Mouse (Mus musculus): ENCODE data around the gene Atp2a2. TPM values are rescaled to one million over a fixed set of nuclear protein-coding genes. Genes with fewer than 3 reads are reported as not detected.

The Atp2a2 gene
- polyA plus RNA-seq, 1 experiment from 2014 or later: 41.9 TPM

- Histone ChIP-seq H3K36me3 (no peaks in the 10 kb centered on the region), H3K4me3 (no peak overlapping the region), H3K27me3 (ENCODE audit: insufficient read depth, poor library complexity, severe bottlenecking) (no peaks in the 10 kb centered on the region; the same call in 1 of the 2 replicates), H3K9me3 (no peaks in the 10 kb centered on the region), H3K27ac (no peak overlapping the region), H3K4me1 (replicated peaks) (peaks cover 49% of the 10 kb centered on the region)
- DNase-seq (ENCODE audit: low spot score): no peak
- 86% methylated on average over 5 of the region's 5 CpGs for WGBS
Measured at GRCm38 (mm10) chr5:122516901-122517300, 14.9 kb upstream of the Atp2a2 start.

DNA sequence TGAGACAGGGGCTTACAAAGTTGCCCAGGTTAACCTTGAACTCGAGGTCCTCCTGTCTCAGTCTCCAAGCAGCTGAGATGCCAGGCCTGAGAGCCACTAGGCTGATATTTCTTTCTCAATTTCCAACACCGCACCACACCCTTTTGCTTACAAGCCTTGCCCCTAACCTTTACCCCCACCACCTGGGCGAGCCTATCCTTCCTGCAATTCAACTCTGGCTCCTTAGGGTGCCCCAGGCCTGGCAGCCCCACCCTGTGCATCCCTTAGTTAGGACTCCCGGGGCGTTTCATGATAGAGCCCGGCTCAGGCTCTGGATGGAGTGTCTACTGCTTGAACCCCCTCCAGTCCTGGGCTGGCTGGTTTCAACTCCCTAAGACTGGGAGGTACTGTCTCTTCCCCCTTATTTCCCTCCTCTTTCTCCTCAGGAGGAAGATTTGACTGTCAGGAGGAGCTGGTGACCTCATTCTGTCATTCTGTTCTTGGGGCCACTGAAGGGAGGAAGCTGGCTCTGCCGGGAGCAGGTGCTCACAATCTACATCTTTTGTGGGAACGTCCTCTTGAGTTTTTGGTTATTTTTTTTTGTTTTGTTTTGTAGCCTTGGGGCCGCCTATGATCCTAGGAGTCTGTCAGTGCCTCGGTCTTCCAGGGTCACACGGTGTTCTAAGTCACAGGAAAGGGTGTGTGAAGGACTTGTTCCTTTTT lies 14.2 kb upstream of the Atp2a2 start:
- peaks cover 54% of the 10 kb centered on the region for H3K4me1 ChIP-seq (replicated peaks)
- no peaks in the 10 kb centered on the region for H3K36me3 ChIP-seq
- no peaks in the 10 kb centered on the region for H3K9me3 ChIP-seq
- no peaks in the 10 kb centered on the region; the same call in 1 of the 2 replicates for H3K27me3 ChIP-seq (ENCODE audit: insufficient read depth, poor library complexity, severe bottlenecking)
- no peak overlapping the region for H3K27ac ChIP-seq
- 82% methylated on average over 11 of the region's 11 CpGs for WGBS
- no peak for DNase-seq (ENCODE audit: low spot score)
- H3K4me3 ChIP-seq: no peak overlapping the region

DNA sequence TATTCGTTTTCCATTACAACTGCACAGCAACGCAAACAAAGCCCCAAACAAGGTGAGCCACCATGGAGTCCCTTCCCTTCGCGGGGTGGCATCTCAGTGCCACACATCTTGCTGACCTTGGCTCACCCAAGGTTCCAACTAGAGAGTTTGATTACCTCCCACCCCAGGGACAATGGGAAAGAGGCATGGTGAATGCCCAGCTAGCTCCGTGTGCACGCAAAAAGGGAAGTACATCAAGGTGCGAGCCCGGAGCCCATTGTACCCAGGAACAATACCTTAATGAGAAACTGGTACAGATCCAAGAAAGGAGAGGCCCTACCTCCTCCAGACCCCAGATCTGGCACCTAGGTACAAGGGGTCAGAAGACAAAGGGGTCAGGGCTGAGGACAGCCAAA lies 12.1 kb upstream of the Atp2a2 start:
- Histone ChIP-seq H3K36me3 (no peaks in the 10 kb centered on the region), H3K4me1 (replicated peaks) (peaks cover 45% of the 10 kb centered on the region), H3K27me3 (ENCODE audit: insufficient read depth, poor library complexity, severe bottlenecking) (no peaks in the 10 kb centered on the region; the same call in 1 of the 2 replicates), H3K4me3 (0 out of 2 replicates have a peak overlapping the region, but pooled peaks have one; percentile 12), H3K9me3 (no peaks in the 10 kb centered on the region), H3K27ac (peak overlapping the region; percentile 42; the same call in 1 of the 2 replicates)
- no peak for DNase-seq (ENCODE audit: low spot score)
- 22% methylated on average over 8 of the region's 8 CpGs for WGBS

GRCm38 (mm10) chr5:122513421-122514126 lies 11.5 kb upstream of the Atp2a2 start:
- DNase-seq (ENCODE audit: low spot score): no peak
- WGBS: 42% methylated on average over 23 of the region's 23 CpGs
- H3K36me3 ChIP-seq: no peaks in the 10 kb centered on the region
- H3K4me1 ChIP-seq (replicated peaks): peaks cover 42% of the 10 kb centered on the region
- H3K27me3 ChIP-seq (ENCODE audit: insufficient read depth, poor library complexity, severe bottlenecking): no peaks in the 10 kb centered on the region; the same call in 1 of the 2 replicates
- peak overlapping the region; percentile 42 for H3K27ac ChIP-seq
- H3K4me3 ChIP-seq: 0 out of 2 replicates have a peak overlapping the region, but pooled peaks have one; percentile 12
- no peaks in the 10 kb centered on the region for H3K9me3 ChIP-seq

- WGBS: 63% methylated on average over 6 of the region's 6 CpGs
- DNase-seq (ENCODE audit: low spot score): no peak
- H3K4me3 ChIP-seq: no peak overlapping the region
- H3K36me3 ChIP-seq: no peaks in the 10 kb centered on the region
- no peaks in the 10 kb centered on the region; the same call in 1 of the 2 replicates for H3K27me3 ChIP-seq (ENCODE audit: insufficient read depth, poor library complexity, severe bottlenecking)
- H3K27ac ChIP-seq: no peak overlapping the region
- H3K4me1 ChIP-seq (replicated peaks): peaks cover 31% of the 10 kb centered on the region
- no peaks in the 10 kb centered on the region for H3K9me3 ChIP-seq
Measured at GRCm38 (mm10) chr5:122512011-122512410, 10.0 kb upstream of the Atp2a2 start.

DNA sequence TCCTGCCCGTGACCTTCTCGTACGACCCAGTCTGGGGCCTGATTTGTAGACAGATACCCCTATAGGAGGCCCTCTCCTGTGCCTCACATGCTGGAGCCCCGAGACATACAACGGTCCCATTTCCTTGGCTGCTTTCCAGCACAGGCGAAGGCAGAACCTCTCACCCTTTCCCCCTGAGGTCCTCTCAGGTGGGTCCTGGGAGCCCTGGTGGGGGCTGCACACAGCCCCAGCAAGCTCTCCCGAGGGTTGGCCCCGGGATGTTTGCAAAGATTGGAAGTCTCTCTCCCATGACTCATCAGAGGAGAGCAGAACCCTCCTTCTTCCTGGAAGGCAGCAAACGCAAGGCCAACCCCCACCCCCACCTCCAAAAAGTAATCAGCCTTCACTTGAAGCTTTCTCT lies 9.4 kb upstream of the Atp2a2 start:
- H3K4me1 ChIP-seq (replicated peaks): peaks cover 31% of the 10 kb centered on the region
- peaks cover 3% of the 10 kb centered on the region for H3K9me3 ChIP-seq
- no peaks in the 10 kb centered on the region; the same call in 1 of the 2 replicates for H3K27me3 ChIP-seq (ENCODE audit: insufficient read depth, poor library complexity, severe bottlenecking)
- H3K27ac ChIP-seq: peak overlapping the region; percentile 29; the same call in 1 of the 2 replicates
- H3K36me3 ChIP-seq: no peaks in the 10 kb centered on the region
- no peak overlapping the region for H3K4me3 ChIP-seq
- 87% methylated on average over 9 of the region's 9 CpGs for WGBS
- DNase-seq (ENCODE audit: low spot score): no peak

GRCm38 (mm10) chr5:122510651-122511157 lies 8.7 kb upstream of the Atp2a2 start:
- H3K36me3 ChIP-seq: no peaks in the 10 kb centered on the region
- no peak overlapping the region for H3K4me3 ChIP-seq
- H3K27ac ChIP-seq: peak overlapping the region; percentile 29; the same call in 1 of the 2 replicates
- peaks cover 31% of the 10 kb centered on the region for H3K4me1 ChIP-seq (replicated peaks)
- DNase-seq (ENCODE audit: low spot score): no peak
- peaks cover 4% of the 10 kb centered on the region for H3K9me3 ChIP-seq
- 72% methylated on average over 17 of the region's 17 CpGs for WGBS
- no peaks in the 10 kb centered on the region for H3K27me3 ChIP-seq (ENCODE audit: insufficient read depth, poor library complexity, severe bottlenecking)

GRCm38 (mm10) chr5:122509608-122510007 lies 7.6 kb upstream of the Atp2a2 start:
- WGBS: 68% methylated on average over 7 of the region's 7 CpGs
- no peaks in the 10 kb centered on the region for H3K36me3 ChIP-seq
- no peak overlapping the region for H3K4me3 ChIP-seq
- H3K4me1 ChIP-seq (replicated peaks): peaks cover 31% of the 10 kb centered on the region
- peaks cover 4% of the 10 kb centered on the region for H3K9me3 ChIP-seq
- H3K27me3 ChIP-seq (ENCODE audit: insufficient read depth, poor library complexity, severe bottlenecking): 0 out of 2 replicates have a peak, but pooled peaks cover under 1% of the 10 kb centered on the region
- no peak for DNase-seq (ENCODE audit: low spot score)
- H3K27ac ChIP-seq: no peak overlapping the region

GRCm38 (mm10) chr5:122508861-122509306 lies 6.9 kb upstream of the Atp2a2 start:
- Histone ChIP-seq H3K4me3 (no peak overlapping the region), H3K27me3 (ENCODE audit: insufficient read depth, poor library complexity, severe bottlenecking) (peaks cover 7% of the 10 kb centered on the region), H3K4me1 (replicated peaks) (peaks cover 27% of the 10 kb centered on the region), H3K9me3 (peaks cover 4% of the 10 kb centered on the region), H3K27ac (no peak overlapping the region), H3K36me3 (no peaks in the 10 kb centered on the region)
- WGBS: 81% methylated on average over 11 of the region's 11 CpGs
- no peak for DNase-seq (ENCODE audit: low spot score)

DNA sequence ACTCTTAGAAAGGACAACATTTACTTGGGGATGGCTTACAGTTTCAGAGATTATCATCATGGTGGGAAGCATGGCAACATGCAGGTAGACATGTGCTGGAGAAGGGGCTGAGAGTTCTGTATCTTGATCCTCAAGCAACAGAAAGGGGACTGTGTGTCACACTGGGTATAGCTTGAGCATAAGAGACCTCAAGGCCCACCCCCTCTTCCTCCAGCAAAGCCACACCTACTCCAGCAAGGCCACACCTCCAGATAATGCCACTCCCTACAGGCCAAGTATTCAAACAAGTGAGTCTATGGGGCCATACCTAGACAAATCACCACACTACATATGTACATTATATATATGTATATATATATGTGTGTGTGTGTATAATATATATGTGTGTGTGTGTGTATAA lies 5.4 kb upstream of the Atp2a2 start:
- DNase-seq (ENCODE audit: low spot score): no peak
- H3K27me3 ChIP-seq (ENCODE audit: insufficient read depth, poor library complexity, severe bottlenecking): peaks cover 15% of the 10 kb centered on the region

DNA sequence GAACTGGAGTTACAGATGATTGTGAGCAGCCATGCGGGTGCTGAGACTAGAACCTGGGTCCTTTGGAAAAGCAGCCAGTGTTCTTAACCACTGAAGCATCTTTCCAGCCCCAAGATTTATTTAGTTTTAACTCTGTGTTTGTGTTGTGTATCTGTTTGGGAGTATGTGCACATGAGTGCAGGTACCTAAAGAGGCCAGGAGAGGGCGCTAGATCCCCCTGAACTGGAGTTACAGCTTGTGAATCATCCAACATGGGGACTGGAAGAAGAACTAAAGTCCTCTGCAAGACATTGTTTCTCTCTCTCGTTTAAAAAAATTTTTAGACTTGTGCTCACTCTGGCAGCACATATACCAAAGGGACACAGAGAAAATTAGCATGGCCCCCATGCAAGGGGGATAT lies 4.4 kb upstream of the Atp2a2 start:
- 84% methylated on average over 3 of the region's 3 CpGs for WGBS
- DNase-seq (ENCODE audit: low spot score): no peak

More for the DNA sequence above, 5.4 kb upstream of the Atp2a2 start:
- H3K27ac ChIP-seq: no peak overlapping the region
- H3K4me1 ChIP-seq (replicated peaks): peaks cover 35% of the 10 kb centered on the region
- no peak overlapping the region for H3K4me3 ChIP-seq
- peaks cover 4% of the 10 kb centered on the region for H3K9me3 ChIP-seq
- no peaks in the 10 kb centered on the region for H3K36me3 ChIP-seq

GRCm38 (mm10) chr5:122505554-122505953 lies 3.5 kb upstream of the Atp2a2 start:
- Histone ChIP-seq H3K27ac (no peak overlapping the region), H3K27me3 (ENCODE audit: insufficient read depth, poor library complexity, severe bottlenecking) (peaks cover 15% of the 10 kb centered on the region), H3K9me3 (peaks cover 4% of the 10 kb centered on the region), H3K4me3 (no peak overlapping the region), H3K36me3 (no peaks in the 10 kb centered on the region), H3K4me1 (replicated peaks) (peaks cover 25% of the 10 kb centered on the region)
- WGBS: 91% methylated on average over 5 of the region's 5 CpGs
- no peak for DNase-seq (ENCODE audit: low spot score)

More for the DNA sequence above, 4.4 kb upstream of the Atp2a2 start:
- peaks cover 4% of the 10 kb centered on the region for H3K9me3 ChIP-seq
- peaks cover 15% of the 10 kb centered on the region for H3K27me3 ChIP-seq (ENCODE audit: insufficient read depth, poor library complexity, severe bottlenecking)
- peaks cover 34% of the 10 kb centered on the region for H3K4me1 ChIP-seq (replicated peaks)
- H3K27ac ChIP-seq: no peak overlapping the region
- no peak overlapping the region for H3K4me3 ChIP-seq
- H3K36me3 ChIP-seq: no peaks in the 10 kb centered on the region

DNA sequence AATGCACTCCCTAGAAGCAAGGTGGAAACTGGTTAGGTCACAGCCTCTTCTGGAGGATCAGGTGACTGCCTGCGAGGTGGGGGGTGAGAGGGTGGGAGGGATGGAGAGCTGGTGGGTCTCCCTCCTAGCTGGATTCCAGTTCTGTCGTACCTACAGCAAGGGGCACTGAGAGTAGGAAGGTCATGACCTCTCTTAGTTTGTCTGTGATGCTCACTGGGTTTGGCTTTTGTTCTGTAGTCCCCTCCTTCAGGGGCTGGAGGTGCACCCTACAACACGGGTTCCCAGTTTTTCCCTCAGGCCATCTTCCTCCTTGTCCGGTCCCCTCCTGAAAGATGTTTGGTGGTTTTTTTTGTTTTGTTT lies 1.7 kb upstream of the Atp2a2 start:
- peaks cover 4% of the 10 kb centered on the region for H3K9me3 ChIP-seq
- peaks cover 15% of the 10 kb centered on the region for H3K27me3 ChIP-seq (ENCODE audit: insufficient read depth, poor library complexity, severe bottlenecking)
- H3K4me1 ChIP-seq (replicated peaks): peaks cover 39% of the 10 kb centered on the region
- no peak for DNase-seq (ENCODE audit: low spot score)
- WGBS: 25% methylated on average over 4 of the region's 4 CpGs
- no peak overlapping the region for H3K27ac ChIP-seq
- H3K4me3 ChIP-seq: no peak overlapping the region
- H3K36me3 ChIP-seq: peaks cover 15% of the 10 kb centered on the region; the same call in 1 of the 2 replicates

All from hindbrain, embryonic 10.5 days (tissue).